Mouse (Mus musculus) kidney, adult 9 months (tissue): Measurements from ENCODE around the gene Scnn1a.

Experiments used
- DNase-seq: peaks from one replicate; pipeline ENCODE4 v3.0.0; 2022

Scnn1a gene

DNA sequence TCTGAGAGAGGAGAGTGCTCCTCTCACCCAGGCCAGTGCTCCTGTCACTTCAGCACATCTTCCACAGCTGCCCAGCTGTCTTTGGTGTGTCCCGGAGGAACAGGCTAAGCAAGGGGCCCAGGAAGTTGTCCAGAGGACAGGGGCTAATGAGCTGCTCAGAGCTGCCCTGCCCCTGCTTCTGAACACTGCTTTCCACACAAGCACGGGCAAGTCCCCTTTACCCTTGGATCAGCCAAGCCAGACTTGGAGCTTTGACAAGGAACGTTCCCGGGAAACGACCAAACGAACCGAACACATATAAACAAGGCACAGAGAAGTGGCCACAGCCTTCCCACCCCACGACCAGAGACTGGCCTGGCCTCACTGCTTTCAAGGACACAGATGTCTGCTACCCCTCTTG, 23.6 kb downstream of the Scnn1a start:
- peak; percentile 54 for DNase-seq

DNA sequence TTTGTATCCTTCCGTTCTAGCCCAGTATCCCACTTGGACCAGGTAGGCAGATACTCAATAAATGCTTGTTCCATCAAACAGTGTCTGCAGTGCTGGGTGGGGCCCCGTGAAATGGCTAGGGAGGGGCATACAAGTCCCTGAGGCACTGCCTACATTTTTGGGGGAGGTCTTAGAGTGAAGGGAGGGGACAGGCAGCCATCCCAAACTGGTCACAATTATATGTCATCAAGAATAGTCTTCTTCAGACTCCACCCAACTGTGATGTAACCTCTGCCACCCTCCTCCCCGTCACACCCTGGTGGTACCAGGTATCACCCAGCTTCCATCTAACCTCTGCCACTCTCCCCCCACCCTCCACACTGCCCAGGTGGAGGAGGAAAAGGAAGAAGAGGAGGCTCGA, 24.4 kb downstream of the Scnn1a start:
- DNase-seq: no peak

DNA sequence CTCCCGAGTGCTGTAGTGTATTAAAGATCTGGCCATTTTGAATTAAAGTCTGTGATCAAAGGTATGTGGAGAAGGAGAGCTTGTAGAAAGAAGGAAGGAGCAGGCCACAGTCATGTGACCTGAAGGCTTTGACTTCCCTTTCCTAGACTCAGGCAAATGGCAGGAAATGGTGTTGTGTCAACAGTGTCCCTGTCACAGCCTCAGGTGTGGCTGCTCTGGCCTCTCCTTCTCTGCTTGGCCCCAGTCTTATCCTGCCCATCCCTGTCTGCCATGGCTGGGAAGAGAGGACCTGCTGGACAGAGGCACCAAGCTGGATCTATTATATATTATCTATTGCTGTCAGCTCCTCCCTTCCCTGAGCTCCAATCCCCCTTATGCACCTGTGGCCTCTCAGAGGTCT, 25.2 kb downstream of the Scnn1a start:
- DNase-seq: no peak

DNA sequence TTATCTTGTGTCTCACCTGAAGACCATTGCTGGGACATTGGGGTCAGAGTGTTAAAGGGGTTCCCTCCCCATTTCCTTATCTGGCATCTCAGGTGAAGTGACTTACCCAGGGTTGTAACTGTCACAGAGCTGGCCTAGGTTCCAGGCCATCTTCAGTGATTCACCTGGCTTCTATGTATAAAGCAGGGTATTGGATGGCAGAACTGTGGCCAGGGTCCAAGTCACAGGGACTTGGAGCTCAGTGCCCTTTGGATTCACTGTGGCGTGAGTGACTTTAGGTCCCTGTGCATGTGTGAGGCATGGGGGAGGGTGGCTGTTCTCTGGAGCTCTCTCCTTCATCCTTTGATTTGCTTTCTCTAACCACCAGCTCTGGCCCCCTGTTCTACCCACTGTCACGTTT, 25.6 kb downstream of the Scnn1a start:
- DNase-seq: peak; percentile 52

DNA sequence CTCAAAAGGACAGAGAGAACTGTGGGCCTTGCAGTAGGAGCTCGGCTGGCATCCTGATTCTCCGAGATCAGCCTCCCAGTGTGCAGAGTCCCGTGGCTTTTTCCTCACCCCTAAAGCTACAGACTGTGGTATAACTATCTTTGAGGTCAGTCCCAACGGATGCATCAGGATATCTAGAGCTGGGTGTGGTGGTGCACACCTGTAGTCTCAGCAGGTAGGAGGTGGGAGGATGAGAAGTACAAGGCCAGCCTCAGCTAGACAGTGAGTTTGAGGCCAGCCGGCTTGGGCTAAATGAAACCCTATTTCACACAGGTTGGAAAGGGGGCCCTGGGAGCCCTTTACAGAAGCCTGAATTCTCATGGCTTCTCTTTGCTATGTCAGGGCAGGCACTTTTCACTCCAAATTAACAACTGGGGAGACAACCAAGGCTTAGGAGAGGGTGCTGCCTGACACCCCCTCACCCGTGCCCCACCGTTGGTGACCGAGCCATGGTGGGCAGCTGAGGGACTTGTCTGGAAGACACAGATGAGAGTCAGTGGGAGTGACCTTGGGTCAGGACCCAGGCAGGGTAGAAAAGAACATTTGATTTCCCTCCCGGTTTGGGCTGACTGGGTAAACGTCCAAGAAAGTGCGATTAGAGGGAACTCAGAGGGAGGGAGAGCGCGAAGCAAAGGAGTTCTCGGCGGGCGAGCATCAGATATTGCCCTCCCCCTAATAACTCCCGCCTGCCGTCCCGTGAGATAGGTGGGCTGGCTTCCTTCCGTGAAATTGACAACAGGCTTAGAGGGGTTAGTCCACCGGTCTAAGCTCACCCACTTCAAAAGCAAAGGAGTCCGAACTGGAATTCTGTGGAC, 28.5 kb downstream of the Scnn1a start, which contains the start of gene Tnfrsf1a:
Tnfrsf1a (plus strand) TSS at position 642 of the 854 bp plus-strand sequence.
- DNase-seq: no peak

DNA sequence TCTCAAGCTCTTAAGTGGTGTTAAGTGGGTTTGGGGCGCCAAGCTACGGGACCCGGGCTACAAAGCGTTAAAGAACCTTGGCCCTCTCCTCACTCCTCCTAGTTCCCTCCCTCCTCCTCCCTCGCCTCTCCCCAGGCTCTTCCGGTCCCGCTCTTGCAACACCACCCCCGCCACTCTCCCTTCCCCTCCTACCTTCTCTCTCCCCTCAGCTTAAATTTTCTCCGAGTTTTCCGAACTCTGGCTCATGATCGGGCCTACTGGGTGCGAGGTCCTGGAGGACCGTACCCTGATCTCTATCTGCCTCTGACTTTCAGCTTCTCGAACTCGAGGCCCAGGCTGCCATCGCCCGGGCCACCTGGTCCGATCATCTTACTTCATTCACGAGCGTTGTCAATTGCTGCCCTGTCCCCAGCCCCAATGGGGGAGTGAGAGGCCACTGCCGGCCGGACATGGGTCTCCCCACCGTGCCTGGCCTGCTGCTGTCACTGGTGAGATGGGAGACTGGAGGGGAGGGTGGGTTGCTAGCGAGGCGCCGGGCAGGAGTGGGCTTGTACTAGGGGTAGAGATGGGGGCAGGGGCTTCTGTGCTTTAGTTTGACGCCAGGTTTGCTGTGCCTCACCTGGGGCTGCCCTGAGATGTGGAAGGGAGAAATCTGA, 29.2 kb downstream of the Scnn1a start:
- DNase-seq: peak; percentile 72

DNA sequence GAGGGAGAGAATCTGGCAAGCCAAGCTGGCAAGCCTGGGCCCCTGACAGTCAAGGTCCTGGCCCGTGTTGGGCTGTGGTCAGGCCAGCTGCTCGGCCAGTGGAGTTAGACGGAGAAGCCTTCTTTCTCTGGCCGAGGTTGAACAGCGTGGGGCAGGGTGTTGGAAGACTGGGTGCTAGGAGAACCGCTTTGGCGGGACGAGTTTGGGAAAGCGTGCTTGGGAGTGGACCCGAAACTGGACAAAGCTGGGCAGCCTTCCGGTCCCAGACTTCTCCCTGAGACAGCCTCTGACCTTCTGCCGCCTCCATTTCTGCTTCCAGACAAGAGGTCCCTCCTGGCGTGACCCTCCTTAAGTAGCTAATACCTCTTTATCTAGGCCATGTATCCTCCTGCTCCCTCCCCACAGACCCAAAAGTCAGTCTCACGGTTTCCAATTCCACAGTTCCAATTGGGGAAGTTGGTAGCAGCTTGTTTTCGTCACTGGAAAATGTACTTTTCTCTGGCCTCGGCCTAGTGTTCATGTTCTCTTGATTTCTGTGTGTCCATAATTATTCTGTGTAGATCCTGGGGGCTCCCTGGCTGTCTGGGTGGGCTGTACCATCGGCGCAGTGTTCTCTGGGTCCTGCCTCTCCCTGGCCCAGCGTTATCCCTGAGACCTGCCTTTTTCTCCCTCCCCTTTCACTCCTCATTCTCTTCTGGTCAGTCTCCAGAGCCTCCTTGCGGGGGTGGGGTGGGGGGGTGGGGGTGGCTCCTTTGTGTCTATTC, 30.0 kb downstream of the Scnn1a start:
- DNase-seq: no peak

DNA sequence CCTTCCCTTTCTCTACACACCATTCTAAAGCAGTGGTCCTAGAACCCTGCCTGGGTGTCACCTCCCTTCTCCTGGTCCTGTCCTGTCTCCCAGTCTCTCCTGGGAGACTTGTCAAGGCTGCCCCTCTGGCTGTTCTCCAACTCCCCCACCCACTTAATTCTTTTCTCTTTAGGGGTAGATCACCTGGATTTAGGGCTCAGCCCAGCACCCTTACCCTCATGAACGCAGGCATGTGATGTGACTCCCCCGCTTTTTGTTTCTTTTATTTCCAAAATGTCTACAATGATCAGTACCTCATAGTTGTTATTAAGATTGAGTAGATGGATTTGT, 30.5 kb downstream of the Scnn1a start:
- no peak for DNase-seq

DNA sequence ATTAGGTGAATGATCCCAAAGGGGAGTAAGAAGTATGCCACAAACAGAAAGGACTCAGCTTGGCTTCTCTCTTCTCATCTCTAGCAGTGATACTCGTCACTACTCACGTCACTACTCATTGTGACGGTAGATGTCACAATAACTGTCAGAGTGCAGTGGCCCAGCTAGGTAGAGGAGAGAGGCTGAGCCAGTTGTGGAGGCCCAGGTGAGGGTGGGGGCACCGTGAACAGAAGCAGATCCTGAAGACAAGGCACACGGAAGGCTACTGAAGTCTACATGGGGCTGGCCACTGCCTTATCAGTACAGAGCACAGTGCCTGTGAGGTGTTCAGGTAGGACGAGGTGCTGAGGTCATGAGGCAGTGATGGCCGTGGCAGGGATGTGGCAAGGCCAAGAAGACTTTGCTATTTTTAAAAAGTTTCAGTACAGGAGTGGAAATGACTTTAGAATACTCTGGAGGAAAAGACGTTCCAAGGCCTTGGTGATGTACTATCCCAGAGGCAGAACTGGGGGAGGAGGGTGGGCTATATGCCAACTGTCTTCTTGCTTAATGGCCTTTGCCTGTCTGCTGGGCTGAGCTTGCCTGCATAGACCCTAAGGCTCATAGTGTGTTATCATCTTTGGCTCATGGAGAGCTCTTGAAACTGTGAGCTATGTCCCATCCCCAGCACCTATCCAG, 31.0 kb downstream of the Scnn1a start:
- DNase-seq: peak; percentile 53

DNA sequence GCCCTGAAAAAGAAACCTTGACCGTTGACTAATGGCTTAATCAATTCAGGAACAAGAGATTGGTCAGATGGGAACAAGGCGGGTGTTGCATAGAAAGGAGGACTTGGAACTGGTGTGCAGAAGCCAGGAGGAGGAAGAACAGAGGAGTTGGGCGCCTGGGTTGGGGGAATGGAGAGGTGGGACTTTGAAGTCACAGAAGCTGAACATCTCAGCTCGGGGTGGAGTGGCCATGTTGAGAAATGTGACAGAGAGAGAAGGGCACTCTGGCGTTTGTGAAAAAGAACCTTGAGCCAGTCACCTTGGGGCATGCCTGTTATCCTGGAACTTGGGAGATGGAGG, 31.6 kb downstream of the Scnn1a start:
- no peak for DNase-seq

DNA sequence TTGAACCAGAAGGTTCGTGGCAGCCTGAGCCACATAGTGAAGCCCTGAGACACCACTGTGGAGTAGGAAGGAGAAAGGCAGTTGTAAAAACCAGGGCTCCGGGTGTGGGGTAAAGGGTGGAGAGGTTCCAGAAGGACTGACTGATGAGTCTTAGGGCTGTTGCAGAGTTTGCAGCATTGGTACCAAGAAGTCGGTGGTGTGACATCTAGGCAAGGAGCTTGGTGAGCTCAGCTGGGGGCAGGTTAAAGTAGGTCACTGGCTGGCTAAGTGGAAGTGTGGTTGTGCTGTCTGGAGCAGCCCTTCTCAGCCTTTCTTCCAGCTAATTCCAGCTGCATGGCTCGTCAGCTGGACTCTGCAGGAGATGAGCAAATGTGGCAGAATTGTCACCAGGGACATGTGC, 32.4 kb downstream of the Scnn1a start:
- no peak for DNase-seq

DNA sequence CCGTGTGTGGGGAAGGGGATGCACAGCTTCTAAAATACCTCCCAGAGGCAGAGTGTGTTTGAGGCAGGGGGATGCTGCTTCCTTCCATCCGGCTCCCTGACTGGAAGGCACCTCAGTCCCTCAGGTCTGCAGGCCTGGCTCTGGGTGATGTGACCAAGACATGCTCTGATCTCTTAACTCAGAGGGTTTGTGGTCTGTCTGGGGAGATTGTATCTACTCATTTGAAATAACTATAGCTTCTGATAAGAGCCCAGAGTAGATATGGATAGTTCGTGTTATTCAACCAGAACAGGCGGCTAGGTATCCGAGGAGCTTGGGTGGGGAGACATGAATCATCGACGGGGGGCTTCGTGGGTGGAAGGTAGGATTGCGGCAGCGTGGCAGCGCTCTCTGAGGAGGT, 32.8 kb downstream of the Scnn1a start:
- no peak for DNase-seq

DNA sequence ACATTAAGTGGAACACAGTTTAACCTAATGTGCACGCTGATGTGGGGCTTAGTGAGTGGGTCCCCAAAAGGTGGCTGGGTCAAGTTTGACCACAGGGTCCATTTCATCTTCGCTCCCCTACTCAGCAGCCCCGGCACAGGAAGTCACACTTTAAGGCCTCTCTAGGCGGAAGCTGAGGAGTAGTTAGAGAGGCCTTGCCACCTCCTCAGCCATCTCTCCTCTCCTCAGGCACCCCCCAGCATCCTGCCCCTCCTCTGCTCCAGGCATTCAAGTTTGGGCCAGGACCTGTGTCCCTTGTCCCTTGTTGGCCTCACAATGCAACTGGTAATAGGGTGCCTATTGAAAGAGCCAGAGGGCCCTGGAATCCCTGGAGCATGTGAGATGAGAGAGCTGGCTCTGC, 33.2 kb downstream of the Scnn1a start:
- no peak for DNase-seq

DNA sequence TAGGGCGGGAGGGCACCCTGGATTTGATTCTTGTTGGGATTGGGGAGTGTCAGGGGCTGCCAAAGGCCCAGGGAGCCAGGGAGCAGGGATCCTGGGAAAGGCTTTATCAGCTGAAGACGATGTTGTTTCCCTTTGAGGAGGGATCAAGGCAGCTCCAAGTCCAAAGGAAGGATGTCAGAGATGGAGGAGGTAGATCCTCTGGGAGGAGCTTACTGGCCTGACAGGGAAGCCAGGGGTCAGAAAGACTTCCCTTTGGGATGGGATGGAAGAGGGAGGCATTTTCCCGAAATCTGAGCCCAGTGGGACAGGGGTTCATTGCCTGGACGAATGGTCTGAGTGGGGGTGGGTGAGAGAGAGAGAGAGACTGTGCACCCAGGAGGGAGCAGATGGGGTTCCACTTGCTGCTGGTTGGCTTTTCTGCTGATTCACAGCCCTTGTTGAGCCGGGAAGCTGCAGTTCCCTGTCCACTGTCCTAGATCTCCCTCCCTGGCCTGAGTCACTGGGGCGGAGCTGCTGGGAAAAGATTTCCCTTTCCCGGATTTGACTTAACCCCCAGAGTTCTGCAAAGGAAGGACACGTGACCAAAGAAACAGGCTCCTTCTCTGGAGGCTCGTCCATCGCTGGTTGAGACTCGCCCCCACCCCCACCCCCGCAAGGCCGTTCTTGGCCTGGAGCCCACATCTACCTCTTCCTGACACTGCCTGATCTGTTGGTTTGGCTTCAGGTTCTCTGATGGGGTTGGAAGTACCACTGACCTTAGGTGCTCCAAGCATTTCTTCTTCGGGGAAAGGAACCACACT, 34.1 kb downstream of the Scnn1a start:
- peak; percentile 81 for DNase-seq

DNA sequence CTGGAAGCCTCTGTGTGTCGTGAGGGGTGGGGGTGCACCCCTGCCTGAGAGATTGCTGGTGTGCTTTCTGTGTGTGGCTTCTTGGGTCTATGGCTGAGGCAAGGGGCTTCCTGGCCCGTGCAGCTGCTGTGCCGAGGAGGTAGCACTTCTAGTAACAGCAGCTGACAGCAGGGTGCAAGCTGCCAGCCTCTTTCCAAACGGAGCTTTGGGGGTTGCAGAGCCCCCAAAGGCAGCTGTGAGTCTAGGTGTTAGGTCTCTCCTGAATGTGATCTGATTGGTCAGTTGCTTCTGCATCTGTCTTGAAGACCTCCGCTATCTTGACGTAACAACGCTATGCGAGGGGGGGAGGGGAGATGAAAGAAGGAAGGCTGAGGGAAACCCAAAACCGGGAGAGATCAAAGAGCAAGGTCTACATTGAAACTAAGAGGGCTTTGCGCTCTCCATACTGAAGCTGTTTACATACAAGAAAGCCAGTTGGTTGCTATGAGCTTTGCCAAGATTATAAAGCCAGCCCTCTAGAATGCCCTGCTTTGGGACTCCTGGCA, 34.8 kb downstream of the Scnn1a start:
- no peak for DNase-seq

DNA sequence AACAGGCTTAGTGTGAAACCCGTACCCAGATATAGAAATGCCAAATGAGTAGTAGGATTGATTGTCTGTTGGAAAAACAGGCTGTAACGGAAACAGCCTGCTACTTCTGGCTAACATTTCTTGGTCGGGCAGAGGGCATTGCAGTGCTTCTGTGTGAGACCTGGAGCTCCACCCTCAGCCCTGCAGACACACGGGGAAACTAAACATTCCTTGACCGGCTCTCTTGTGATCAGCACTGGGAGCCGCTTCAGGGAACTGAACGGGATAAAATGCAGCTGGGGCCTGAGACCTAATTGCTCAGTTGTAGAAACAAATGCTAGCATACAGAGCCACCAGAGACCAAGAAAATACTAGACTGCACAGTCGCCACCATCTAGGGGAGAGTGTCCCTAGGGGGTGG, 35.8 kb downstream of the Scnn1a start:
- no peak for DNase-seq

DNA sequence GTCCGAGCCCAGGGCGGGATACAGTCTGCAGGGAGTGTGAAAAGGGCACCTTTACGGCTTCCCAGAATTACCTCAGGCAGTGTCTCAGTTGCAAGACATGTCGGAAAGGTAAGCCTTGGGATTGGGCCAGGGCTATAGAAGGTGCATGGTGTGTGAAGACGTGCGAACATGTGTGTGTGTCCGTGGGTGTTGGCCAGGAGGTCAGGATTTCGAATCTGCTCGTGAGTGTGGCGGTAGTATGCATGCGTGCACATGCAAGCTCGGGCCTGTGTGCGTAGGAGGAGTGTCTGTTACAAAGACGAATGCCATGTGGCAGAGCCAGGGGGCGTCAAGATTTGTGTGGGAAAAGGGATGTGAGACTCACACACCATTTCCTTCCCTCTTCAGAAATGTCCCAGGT, 36.9 kb downstream of the Scnn1a start:
- no peak for DNase-seq

DNA sequence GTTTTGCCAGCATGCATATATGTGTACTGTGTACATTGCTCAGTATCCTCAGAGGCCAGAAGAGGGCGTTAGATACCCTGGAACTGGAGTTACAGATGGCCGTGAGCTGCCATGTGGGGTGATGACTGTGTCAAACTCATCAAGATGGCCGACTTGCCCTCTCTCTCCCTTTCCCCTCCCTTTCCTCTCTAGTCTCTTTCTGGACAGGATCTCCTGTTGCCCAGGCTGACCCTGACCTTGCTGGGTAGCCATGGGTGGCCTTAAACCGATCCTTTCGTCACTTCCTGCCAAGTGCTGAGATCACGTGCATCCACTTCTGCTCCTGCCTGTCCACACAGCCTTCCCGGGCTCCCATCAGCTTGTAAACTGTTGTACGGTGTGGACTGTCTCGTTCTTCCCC, 39.5 kb downstream of the Scnn1a start:
- DNase-seq: peak; percentile 37

DNA sequence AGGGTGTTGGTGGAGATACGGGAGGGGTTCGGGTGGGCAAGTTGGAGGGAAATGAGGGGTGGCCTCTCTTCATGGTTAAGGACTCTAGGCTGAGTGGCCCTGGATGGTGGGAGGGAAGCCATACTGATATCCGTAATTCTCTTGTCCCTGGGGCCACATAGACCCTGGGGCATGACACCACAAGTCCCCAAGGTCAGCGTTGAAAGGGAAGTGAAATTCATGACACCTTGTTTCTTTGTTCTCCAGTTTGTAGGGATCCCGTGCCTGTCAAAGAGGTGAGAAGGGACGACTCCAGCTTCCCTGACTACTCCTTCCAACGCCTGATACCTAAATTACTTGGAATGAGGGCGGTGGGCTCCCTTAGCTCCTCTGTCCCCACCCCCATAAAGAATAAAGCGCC, 40.4 kb downstream of the Scnn1a start:
- no peak for DNase-seq

DNA sequence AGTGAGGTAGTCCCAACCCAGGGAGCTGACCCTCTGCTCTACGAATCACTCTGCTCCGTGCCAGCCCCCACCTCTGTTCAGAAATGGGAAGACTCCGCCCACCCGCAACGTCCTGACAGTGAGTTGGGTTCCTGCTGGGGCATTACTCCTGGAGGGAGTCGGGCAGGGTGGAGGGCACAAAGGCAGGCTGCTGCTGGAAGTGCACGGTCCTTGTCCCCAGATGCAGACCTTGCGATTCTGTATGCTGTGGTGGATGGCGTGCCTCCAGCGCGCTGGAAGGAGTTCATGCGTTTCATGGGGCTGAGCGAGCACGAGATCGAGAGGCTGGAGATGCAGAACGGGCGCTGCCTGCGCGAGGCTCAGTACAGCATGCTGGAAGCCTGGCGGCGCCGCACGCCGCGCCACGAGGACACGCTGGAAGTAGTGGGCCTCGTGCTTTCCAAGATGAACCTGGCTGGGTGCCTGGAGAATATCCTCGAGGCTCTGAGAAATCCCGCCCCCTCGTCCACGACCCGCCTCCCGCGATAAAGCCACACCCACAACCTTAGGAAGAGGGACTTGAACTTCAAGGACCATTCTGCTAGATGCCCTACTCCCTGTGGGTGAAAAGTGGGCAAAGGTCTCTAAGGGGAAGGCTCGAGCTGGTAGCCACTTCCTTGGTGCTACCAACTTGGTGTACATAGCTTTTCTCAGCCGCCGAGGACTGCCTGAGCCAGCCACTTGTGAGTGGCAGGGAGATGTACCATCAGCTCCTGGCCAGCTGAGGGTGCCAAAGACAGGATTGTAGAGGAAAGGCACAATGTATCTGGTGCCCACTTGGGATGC, 41.2 kb downstream of the Scnn1a start:
- DNase-seq: peak; percentile 79

DNA sequence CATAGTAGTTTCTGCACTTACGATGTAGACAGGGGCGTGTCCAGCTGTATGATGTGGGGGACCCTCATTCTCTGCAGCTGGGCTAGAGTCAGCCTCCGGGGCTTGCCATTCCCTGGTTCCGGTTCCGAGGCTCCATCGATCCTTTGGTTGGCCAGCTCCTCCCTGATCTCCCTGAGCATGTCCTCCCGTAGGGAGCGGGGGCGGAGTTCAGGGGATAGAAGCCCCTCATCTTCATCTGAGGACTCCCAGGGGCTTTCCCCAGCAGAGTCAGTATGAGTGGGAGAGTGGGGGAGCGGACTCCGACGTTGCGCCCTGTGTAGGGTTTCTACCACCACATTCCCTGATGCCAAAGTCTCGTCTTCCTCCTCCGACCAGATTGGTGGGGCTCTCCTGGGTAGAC, 42.6 kb downstream of the Scnn1a start:
- no peak for DNase-seq
